Mouse (Mus musculus) left cerebral cortex, postnatal 10 days (tissue): ENCODE measurements around the gene 3110021N24Rik. TPM values are rescaled to one million over a fixed set of nuclear protein-coding genes. Genes with fewer than 3 reads are reported as not detected.

ENCODE experiments used
- DNase-seq, 2 experiments: peaks; one replicate each; pipeline ENCODE4 v3.0.0; 2021 to 2022; ENCODE audit warnings: low spot score in 2 of 2, mixed read lengths in 1 of 2; ENCODE audit errors: extremely low spot score in 1 of 2
- intact Hi-C: fragments of 180-260 bp; cut with DNase I; formaldehyde crosslinking; loops from one replicate; pipeline ENCODE4 v1.15.1; 2025
- total RNA-seq, 2 experiments: library from RNA; stranded (reverse); gene quantifications; 2 replicates each; pipeline ENCODE4 v1.2.3; 2021

The 3110021N24Rik gene
- total RNA-seq, 2 experiments from 2014 or later = 0.66 to 1.1 TPM

DNA sequence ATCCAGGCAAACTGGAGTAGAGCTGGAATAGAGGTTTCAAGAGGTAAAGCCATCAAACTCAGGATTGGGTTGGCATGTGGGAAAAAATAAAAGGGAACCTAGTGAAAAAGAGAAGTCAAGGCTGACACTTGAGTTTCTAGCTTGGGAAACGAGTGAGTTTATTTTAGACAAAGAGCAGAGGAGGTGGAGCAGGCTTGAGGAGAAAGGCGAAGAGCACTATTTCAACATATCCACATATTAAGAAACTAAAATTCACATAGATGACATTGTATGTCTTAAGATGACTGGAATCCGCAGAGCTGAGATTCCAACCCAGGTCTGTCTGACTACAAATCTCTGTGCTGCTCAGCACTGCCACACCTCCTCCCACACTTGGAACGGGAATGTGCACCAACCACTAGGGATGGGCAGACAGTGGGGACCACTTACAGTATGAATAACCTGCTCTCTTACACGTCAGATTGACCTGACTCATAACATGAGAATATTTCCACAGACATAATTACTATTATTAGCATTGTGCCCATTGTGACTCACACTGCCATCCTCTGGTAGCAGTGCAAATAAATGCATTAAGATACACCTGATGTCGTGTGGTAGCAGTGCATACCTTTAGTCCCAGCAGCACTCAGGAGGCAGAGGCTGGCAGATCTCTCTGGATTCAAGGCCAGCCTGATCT, 69.9 kb downstream of the 3110021N24Rik start:
- intact Hi-C loops = no loop called here
- DNase-seq = no peak

GRCm38 (mm10) chr4:108790507-108790906, 71.1 kb downstream of the 3110021N24Rik start:
- intact Hi-C loops = no loop called here
- no peak for DNase-seq

- intact Hi-C loops = no loop called here
- no peak for DNase-seq
Measured at GRCm38 (mm10) chr4:108793941-108794340, 74.5 kb downstream of the 3110021N24Rik start.

DNA sequence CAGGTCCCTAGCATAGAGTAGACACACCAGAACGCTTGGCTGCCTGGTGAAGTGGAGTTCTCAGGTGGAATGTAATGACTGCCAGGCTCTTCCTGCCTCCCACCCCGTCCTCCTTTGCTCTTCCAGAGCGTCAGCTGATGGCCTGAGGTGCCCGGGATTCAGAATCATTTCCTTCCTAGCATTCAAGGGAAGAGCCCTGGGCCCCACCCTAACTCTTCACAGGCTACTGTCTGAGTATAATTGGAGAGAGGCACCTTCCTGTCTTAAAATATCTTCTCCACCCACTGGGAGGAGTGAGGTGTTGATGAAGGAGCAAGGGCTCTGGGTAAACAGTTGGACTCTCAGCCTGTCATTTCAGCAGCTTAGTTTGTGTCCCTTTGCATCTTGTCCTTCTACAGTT, 77.3 kb downstream of the 3110021N24Rik start:
- intact Hi-C loops = no loop called here
- DNase-seq = no peak

- peak; percentile 28 to 67 for DNase-seq
- intact Hi-C loops = no loop called here
Measured at GRCm38 (mm10) chr4:108798083-108798830, 78.8 kb downstream of the 3110021N24Rik start.

- intact Hi-C loops = no loop called here
- DNase-seq = no peak
Measured at GRCm38 (mm10) chr4:108803535-108803934, 84.1 kb downstream of the 3110021N24Rik start.

- intact Hi-C loops = no loop called here
- no peak for DNase-seq
Measured at GRCm38 (mm10) chr4:108811142-108811541, 91.7 kb downstream of the 3110021N24Rik start.

GRCm38 (mm10) chr4:108811550-108811949, 92.1 kb downstream of the 3110021N24Rik start:
- no peak for DNase-seq
- intact Hi-C loops = no loop called here

DNA sequence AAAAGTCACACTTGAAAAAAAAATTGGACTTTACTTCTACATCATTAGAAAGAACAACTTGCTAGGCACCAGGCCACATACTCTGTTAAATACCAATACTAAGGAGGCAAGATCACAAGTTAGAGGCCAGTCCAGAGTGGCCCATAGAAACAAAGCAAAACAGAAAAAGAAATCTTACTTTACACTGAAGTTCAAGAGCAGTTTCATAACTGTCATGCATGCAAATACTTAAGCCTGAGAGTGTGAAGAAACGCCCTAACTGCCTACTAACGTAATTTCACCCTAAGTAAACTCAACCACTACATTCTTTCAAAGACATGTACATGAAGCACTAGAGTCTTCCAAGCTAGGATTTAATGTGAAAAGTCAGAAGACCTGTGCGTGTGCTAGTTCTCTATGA, 106.2 kb downstream of the 3110021N24Rik start:
- intact Hi-C loops = no loop called here
- no peak for DNase-seq

DNA sequence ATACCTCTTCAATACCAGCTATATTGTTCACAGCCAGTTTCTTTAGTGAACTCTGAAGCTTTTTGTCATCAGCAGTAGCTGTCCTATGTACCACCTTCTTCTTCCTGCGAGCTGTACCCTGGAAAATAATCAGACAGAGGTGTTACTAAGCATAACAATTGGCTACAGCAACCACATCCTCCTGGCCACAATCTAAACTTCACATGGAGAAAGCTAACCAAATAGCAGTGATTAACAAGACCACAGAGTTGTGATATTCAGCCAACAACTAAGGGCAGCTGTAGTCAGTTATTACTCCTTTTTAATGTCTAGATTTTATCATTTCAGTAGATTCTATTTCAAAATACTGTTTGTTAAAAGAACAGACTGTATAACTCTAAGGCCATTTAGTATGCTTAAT, 106.6 kb downstream of the 3110021N24Rik start:
- no peak for DNase-seq
- intact Hi-C loops = no loop called here

DNA sequence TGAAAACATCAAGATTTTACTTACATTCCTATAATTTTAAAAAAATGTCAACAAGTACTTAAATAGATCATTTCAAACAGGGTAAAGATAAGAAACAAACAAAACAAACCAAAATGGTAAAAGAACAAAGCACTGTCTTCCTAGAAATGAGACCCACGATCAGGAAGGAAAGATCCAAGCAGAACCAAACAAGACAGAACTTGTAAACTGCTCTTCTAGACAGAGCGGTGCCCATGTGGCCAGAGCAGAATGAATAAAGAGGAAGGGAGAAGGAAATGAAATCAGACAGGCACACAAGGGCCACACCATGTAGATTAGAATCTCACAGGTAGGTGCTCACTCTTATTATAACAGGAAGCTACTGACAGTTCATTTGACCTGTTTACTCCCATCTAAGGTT, 107.2 kb downstream of the 3110021N24Rik start:
- DNase-seq = no peak
- intact Hi-C loops = no loop called here

- intact Hi-C loops = no loop called here
- no peak for DNase-seq
Measured at GRCm38 (mm10) chr4:108830698-108831097, 111.2 kb downstream of the 3110021N24Rik start.

Other genes with a start within 250 kb of the 3110021N24Rik start
- 10 to 100 TPM; 42.7 to 43.5 TPM for gene Prpf38a, start 140.3 kb upstream of the 3110021N24Rik start, total RNA-seq
- gene Orc1, start 140.2 kb upstream of the 3110021N24Rik start, total RNA-seq = under 1 TPM; 0.32 to 0.99 TPM
- gene Cc2d1b, start 99.7 kb upstream of the 3110021N24Rik start, total RNA-seq = 10 to 100 TPM; 31.7 to 35.9 TPM
- gene Zfyve9, start 61.1 kb downstream of the 3110021N24Rik start, total RNA-seq = 10 to 100 TPM; 50.4 to 50.8 TPM
- 100 to 1,000 TPM; 101 to 105 TPM for gene Btf3l4, start 114.0 kb downstream of the 3110021N24Rik start, total RNA-seq
- gene Txndc12, start 115.0 kb downstream of the 3110021N24Rik start, total RNA-seq = 10 to 100 TPM; 43.8 to 47.8 TPM
- gene Kti12, start 128.1 kb downstream of the 3110021N24Rik start, total RNA-seq = 10 to 100 TPM; 17.3 to 17.5 TPM
- gene A730015C16Rik, start 129.0 kb downstream of the 3110021N24Rik start, total RNA-seq = under 1 TPM; 0.28 to 0.56 TPM
- 100 to 1,000 TPM; 152 to 156 TPM for gene Rab3b, start 159.4 kb downstream of the 3110021N24Rik start, total RNA-seq